Mouse (Mus musculus) forebrain, embryonic 10.5 days (tissue): ENCODE data around the gene Cfd. TPM values are rescaled to one million over a fixed set of nuclear protein-coding genes. Genes with fewer than 3 reads are reported as not detected.
A peak's percentile ranks its signal among the peaks of the same experiment; 100 is the strongest.

Source experiments
- DNase-seq: peaks from one replicate; pipeline ENCODE4 v3.0.0-alpha.2; 2017; ENCODE audit warnings: low spot score; ENCODE audit errors: extremely low spot score
- H3K27ac ChIP-seq: fragments of 300-500 bp; sonication (generic); 2 replicates; pipeline ENCODE4 v1.5.1; 2016; ENCODE audit warnings: mild to moderate bottlenecking
- H3K27me3 ChIP-seq: fragments of 300-500 bp; sonication (generic); 2 replicates; pipeline ENCODE4 v1.6.1; 2016; ENCODE audit warnings: mild to moderate bottlenecking; ENCODE audit not compliant: poor library complexity, severe bottlenecking
- H3K36me3 ChIP-seq: fragments of 300-500 bp; sonication (generic); replicated peaks from 2 replicates; pipeline ENCODE4 v1.6.1; 2016; ENCODE audit warnings: mild to moderate bottlenecking, moderate library complexity
- H3K4me1 ChIP-seq: fragments of 300-500 bp; sonication (generic); 2 replicates; pipeline ENCODE4 v1.6.1; 2016
- H3K4me3 ChIP-seq: fragments of 300-500 bp; sonication (generic); 2 replicates; pipeline ENCODE4 v1.5.1; 2016; ENCODE audit warnings: mild to moderate bottlenecking, moderate library complexity
- H3K9me3 ChIP-seq: fragments of 300-500 bp; sonication (generic); 2 replicates; pipeline ENCODE4 v1.6.1; 2016; ENCODE audit warnings: mild to moderate bottlenecking, moderate library complexity
- WGBS: fragments of 180-500 bp; shearing (Covaris S2); methylation state at CpG from one replicate; pipeline ENCODE4 v1.1.7; 2016; 5-methylcytosine and 5-hydroxymethylcytosine counted together
- polyA plus RNA-seq: library from polyadenylated mRNA; unstranded; fragments of >200 nt; fragmentation: Nextera tagmentation; extraction: Ambion mirVana; gene quantifications from 2 replicates; pipeline ENCODE4 v1.2.1, GENCODE M21; 2016

The Cfd gene
- polyA plus RNA-seq, 1 experiment from 2014 or later: not detected

GRCm38 (mm10) chr10:79928030-79928694 lies 37.5 kb downstream of the Cfd start:
- Histone ChIP-seq H3K4me3 (peak overlapping the region; percentile 98), H3K4me1 (peaks cover 73% of the 10 kb centered on the region), H3K9me3 (no peaks in the 10 kb centered on the region), H3K27me3 (peaks cover 21% of the 10 kb centered on the region), H3K36me3 (peaks cover 29% of the 10 kb centered on the region), H3K27ac (peak overlapping the region; percentile 95)
- 1% methylated on average over 29 of the region's 29 CpGs for WGBS
- DNase-seq: peak; percentile 37

- 26% methylated on average over 9 of the region's 9 CpGs for WGBS
- Histone ChIP-seq H3K9me3 (no peaks in the 10 kb centered on the region), H3K4me1 (peaks cover 83% of the 10 kb centered on the region), H3K27me3 (peaks cover 11% of the 10 kb centered on the region), H3K27ac (peak overlapping the region; percentile 95), H3K36me3 (peaks cover 38% of the 10 kb centered on the region), H3K4me3 (peak overlapping the region; percentile 98)
- no peak for DNase-seq
Measured at GRCm38 (mm10) chr10:79928907-79929701, 38.5 kb downstream of the Cfd start.

- WGBS: 89% methylated on average over 18 of the region's 18 CpGs
- H3K36me3 ChIP-seq: peaks cover 49% of the 10 kb centered on the region
- no peaks in the 10 kb centered on the region for H3K9me3 ChIP-seq
- H3K4me1 ChIP-seq: peaks cover 89% of the 10 kb centered on the region
- DNase-seq: no peak
- peaks cover 6% of the 10 kb centered on the region; the same call in 1 of the 2 replicates for H3K27me3 ChIP-seq
- peak overlapping the region; percentile 95 for H3K27ac ChIP-seq
- H3K4me3 ChIP-seq: peak overlapping the region; percentile 98
Measured at GRCm38 (mm10) chr10:79929967-79930825, 39.5 kb downstream of the Cfd start.

GRCm38 (mm10) chr10:79930826-79931186 lies 40.2 kb downstream of the Cfd start:
- 92% methylated on average over 16 of the region's 16 CpGs for WGBS
- no peak for DNase-seq
- Histone ChIP-seq H3K27ac (peak overlapping the region; percentile 41; the same call in 1 of the 2 replicates), H3K36me3 (peaks cover 55% of the 10 kb centered on the region), H3K4me1 (peaks cover 84% of the 10 kb centered on the region), H3K4me3 (peak overlapping the region; percentile 98; the same call in 1 of the 2 replicates), H3K9me3 (no peaks in the 10 kb centered on the region), H3K27me3 (peaks cover 5% of the 10 kb centered on the region; the same call in 1 of the 2 replicates)

GRCm38 (mm10) chr10:79931797-79932196 lies 41.1 kb downstream of the Cfd start:
- Histone ChIP-seq H3K27me3 (no peaks in the 10 kb centered on the region), H3K4me3 (peak overlapping the region; percentile 7; the same call in 1 of the 2 replicates), H3K9me3 (no peaks in the 10 kb centered on the region), H3K4me1 (peaks cover 80% of the 10 kb centered on the region), H3K36me3 (peaks cover 58% of the 10 kb centered on the region), H3K27ac (0 out of 2 replicates have a peak overlapping the region, but pooled peaks have one; percentile 78)
- 91% methylated on average over 9 of the region's 9 CpGs for WGBS
- DNase-seq: no peak

- 35% methylated on average over 8 of the region's 8 CpGs for WGBS
- Histone ChIP-seq H3K4me1 (peaks cover 82% of the 10 kb centered on the region), H3K27ac (peak overlapping the region; percentile 78), H3K36me3 (peaks cover 67% of the 10 kb centered on the region), H3K4me3 (peak overlapping the region; percentile 25; the same call in 1 of the 2 replicates), H3K9me3 (no peaks in the 10 kb centered on the region), H3K27me3 (no peaks in the 10 kb centered on the region)
- DNase-seq: no peak
Measured at GRCm38 (mm10) chr10:79932736-79933135, 42.1 kb downstream of the Cfd start.

GRCm38 (mm10) chr10:79933145-79933679 lies 42.6 kb downstream of the Cfd start:
- Histone ChIP-seq H3K27me3 (no peaks in the 10 kb centered on the region), H3K4me3 (peak overlapping the region; percentile 25; the same call in 1 of the 2 replicates), H3K4me1 (peaks cover 82% of the 10 kb centered on the region), H3K36me3 (peaks cover 72% of the 10 kb centered on the region), H3K9me3 (no peaks in the 10 kb centered on the region), H3K27ac (peak overlapping the region; percentile 78)
- WGBS: 75% methylated on average over 9 of the region's 9 CpGs
- no peak for DNase-seq

GRCm38 (mm10) chr10:79933861-79934260 lies 43.2 kb downstream of the Cfd start:
- peak overlapping the region; percentile 78 for H3K27ac ChIP-seq
- peaks cover 82% of the 10 kb centered on the region for H3K4me1 ChIP-seq
- peaks cover 78% of the 10 kb centered on the region for H3K36me3 ChIP-seq
- 0 out of 2 replicates have a peak overlapping the region, but pooled peaks have one; percentile 1 for H3K4me3 ChIP-seq
- H3K9me3 ChIP-seq: no peaks in the 10 kb centered on the region
- H3K27me3 ChIP-seq: no peaks in the 10 kb centered on the region
- WGBS: 37% methylated on average over 6 of the region's 6 CpGs
- DNase-seq: no peak

- Histone ChIP-seq H3K4me3 (0 out of 2 replicates have a peak overlapping the region, but pooled peaks have one; percentile 1), H3K27me3 (no peaks in the 10 kb centered on the region), H3K36me3 (peaks cover 81% of the 10 kb centered on the region), H3K9me3 (no peaks in the 10 kb centered on the region), H3K4me1 (peaks cover 82% of the 10 kb centered on the region), H3K27ac (peak overlapping the region; percentile 78; the same call in 1 of the 2 replicates)
- WGBS: 77% methylated on average over 13 of the region's 13 CpGs
- no peak for DNase-seq
Measured at GRCm38 (mm10) chr10:79934272-79934721, 43.6 kb downstream of the Cfd start.

GRCm38 (mm10) chr10:79934794-79935569 lies 44.3 kb downstream of the Cfd start:
- DNase-seq: no peak
- Histone ChIP-seq H3K4me1 (peaks cover 82% of the 10 kb centered on the region), H3K36me3 (peaks cover 88% of the 10 kb centered on the region), H3K4me3 (0 out of 2 replicates have a peak overlapping the region, but pooled peaks have one; percentile 1), H3K9me3 (no peaks in the 10 kb centered on the region), H3K27me3 (no peaks in the 10 kb centered on the region), H3K27ac (0 out of 2 replicates have a peak overlapping the region, but pooled peaks have one; percentile 78)
- 93% methylated on average over 16 of the region's 16 CpGs for WGBS

GRCm38 (mm10) chr10:79936284-79936910 lies 45.7 kb downstream of the Cfd start:
- Histone ChIP-seq H3K27ac (peak overlapping the region; percentile 27; the same call in 1 of the 2 replicates), H3K4me3 (no peak overlapping the region), H3K9me3 (no peaks in the 10 kb centered on the region), H3K4me1 (peaks cover 73% of the 10 kb centered on the region), H3K36me3 (peaks cover 89% of the 10 kb centered on the region), H3K27me3 (no peaks in the 10 kb centered on the region)
- no peak for DNase-seq
- 80% methylated on average over 10 of the region's 10 CpGs for WGBS
